Mouse (Mus musculus): ENCODE results near the gene Atp6v0e. TPM values are rescaled to one million over a fixed set of nuclear protein-coding genes. Genes with fewer than 3 reads are reported as not detected.

Atp6v0e gene
- polyA plus RNA-seq, 1 experiment from 2014 or later = 255 TPM

- H3K9ac ChIP-seq = no peak overlapping the region
- H3K4me2 ChIP-seq (replicated peaks) = no peak overlapping the region
- no peaks in the 10 kb centered on the region for H3K36me3 ChIP-seq
- no peaks in the 10 kb centered on the region for H3K27me3 ChIP-seq
- H3K27ac ChIP-seq (replicated peaks) = no peak overlapping the region
- no peak for ATAC-seq (ENCODE audit: insufficient number of reproducible peaks, low FRiP score, low TSS enrichment, low read depth)
- H3K9me3 ChIP-seq (replicated peaks) = no peaks in the 10 kb centered on the region
- no peaks in the 10 kb centered on the region for H3K4me1 ChIP-seq
- WGBS = 56% methylated on average over 1 of the region's 1 CpGs
- no peak overlapping the region for H3K4me3 ChIP-seq (replicated peaks)
Observed at GRCm38 (mm10) chr17:26724790-26725189, 61.8 kb downstream of the Atp6v0e start.

- H3K4me2 ChIP-seq (replicated peaks) = no peak overlapping the region
- no peaks in the 10 kb centered on the region for H3K27me3 ChIP-seq
- H3K9ac ChIP-seq = no peak overlapping the region
- H3K4me3 ChIP-seq (replicated peaks) = no peak overlapping the region
- no peaks in the 10 kb centered on the region for H3K9me3 ChIP-seq (replicated peaks)
- WGBS = 54% methylated on average over 1 of the region's 1 CpGs
- H3K27ac ChIP-seq (replicated peaks) = no peak overlapping the region
- no peaks in the 10 kb centered on the region for H3K4me1 ChIP-seq
- no peak for ATAC-seq (ENCODE audit: insufficient number of reproducible peaks, low FRiP score, low TSS enrichment, low read depth)
- H3K36me3 ChIP-seq = no peaks in the 10 kb centered on the region
Observed at GRCm38 (mm10) chr17:26726674-26727073, 63.6 kb downstream of the Atp6v0e start.

- no peak for ATAC-seq (ENCODE audit: insufficient number of reproducible peaks, low FRiP score, low TSS enrichment, low read depth)
- Histone ChIP-seq H3K4me3 (replicated peaks) (no peak overlapping the region), H3K36me3 (no peaks in the 10 kb centered on the region), H3K27me3 (no peaks in the 10 kb centered on the region), H3K4me2 (replicated peaks) (no peak overlapping the region), H3K9me3 (replicated peaks) (no peaks in the 10 kb centered on the region), H3K27ac (replicated peaks) (no peak overlapping the region), H3K9ac (no peak overlapping the region), H3K4me1 (no peaks in the 10 kb centered on the region)
- WGBS = 68% methylated on average over 3 of the region's 3 CpGs
Observed at GRCm38 (mm10) chr17:26727110-26727755, 64.2 kb downstream of the Atp6v0e start.

GRCm38 (mm10) chr17:26742581-26742980, 79.5 kb downstream of the Atp6v0e start:
- Histone ChIP-seq H3K27me3 (no peaks in the 10 kb centered on the region), H3K4me2 (replicated peaks) (no peak overlapping the region), H3K36me3 (0 out of 2 replicates have a peak, but pooled peaks cover 3% of the 10 kb centered on the region), H3K9ac (no peak overlapping the region), H3K4me1 (no peaks in the 10 kb centered on the region), H3K4me3 (replicated peaks) (no peak overlapping the region), H3K27ac (replicated peaks) (no peak overlapping the region), H3K9me3 (replicated peaks) (no peaks in the 10 kb centered on the region)
- WGBS = 49% methylated on average over 4 of the region's 4 CpGs
- ATAC-seq (ENCODE audit: insufficient number of reproducible peaks, low FRiP score, low TSS enrichment, low read depth) = no peak

GRCm38 (mm10) chr17:26743294-26743693, 80.3 kb downstream of the Atp6v0e start:
- 64% methylated on average over 1 of the region's 1 CpGs for WGBS
- H3K36me3 ChIP-seq = 0 out of 2 replicates have a peak, but pooled peaks cover 3% of the 10 kb centered on the region
- no peaks in the 10 kb centered on the region for H3K27me3 ChIP-seq
- H3K4me1 ChIP-seq = no peaks in the 10 kb centered on the region
- H3K27ac ChIP-seq (replicated peaks) = no peak overlapping the region
- H3K9me3 ChIP-seq (replicated peaks) = no peaks in the 10 kb centered on the region
- no peak for ATAC-seq (ENCODE audit: insufficient number of reproducible peaks, low FRiP score, low TSS enrichment, low read depth)
- H3K4me2 ChIP-seq (replicated peaks) = no peak overlapping the region
- H3K4me3 ChIP-seq (replicated peaks) = no peak overlapping the region
- no peak overlapping the region for H3K9ac ChIP-seq

Other genes starting within 250 kb of the Atp6v0e start
- 1.2 and 1.3 TPM in 2 replicates for gene Neurl1b, start 248.4 kb upstream of the Atp6v0e start, polyA plus RNA-seq (2015; fragmentation: Nextera tagmentation; extraction: Ambion mirVana)
- gene Ergic1, start 101.7 kb upstream of the Atp6v0e start, polyA plus RNA-seq (2015; fragmentation: Nextera tagmentation; extraction: Ambion mirVana) = 114 and 118 TPM in 2 replicates
- gene Dusp1, start 101.1 kb upstream of the Atp6v0e start, polyA plus RNA-seq (2015; fragmentation: Nextera tagmentation; extraction: Ambion mirVana) = 28.4 and 33.3 TPM in 2 replicates
- gene Crebrf, start 52.4 kb downstream of the Atp6v0e start, polyA plus RNA-seq (2015; fragmentation: Nextera tagmentation; extraction: Ambion mirVana) = 7.5 and 9.3 TPM in 2 replicates
- gene Bnip1, start 117.8 kb downstream of the Atp6v0e start, polyA plus RNA-seq (2015; fragmentation: Nextera tagmentation; extraction: Ambion mirVana) = 47.8 and 49.6 TPM in 2 replicates
- gene Nkx2-5, start 181.8 kb downstream of the Atp6v0e start, polyA plus RNA-seq (2015; fragmentation: Nextera tagmentation; extraction: Ambion mirVana) = 8.8 and 11.4 TPM in 2 replicates

Data from embryonic facial prominence, embryonic 15.5 days (tissue).